Mouse (Mus musculus) heart, embryonic 15.5 days (tissue): ENCODE results near the gene Lin54. TPM values are rescaled to one million over a fixed set of nuclear protein-coding genes. Genes with fewer than 3 reads are reported as not detected.

ENCODE experiments used
- ATAC-seq: fragments of 200-750 bp; cut with Nextera tagmentation; replicated peaks from 2 replicates; pipeline ENCODE4 v1.8.0; 2017; ENCODE audit warnings: low read depth, moderate TSS enrichment; ENCODE audit not compliant: insufficient number of reproducible peaks, insufficient read depth, low FRiP score
- H3K27ac ChIP-seq: fragments of 300-500 bp; sonication (generic); 2 replicates; pipeline ENCODE4 v1.5.1; 2015; ENCODE audit warnings: mild to moderate bottlenecking, inconsistent platforms
- H3K27me3 ChIP-seq: fragments of 300-500 bp; sonication (generic); 2 replicates; pipeline ENCODE4 v1.6.1; 2015; ENCODE audit warnings: inconsistent platforms
- H3K36me3 ChIP-seq: fragments of 300-500 bp; sonication (generic); 2 replicates; pipeline ENCODE4 v1.6.1; 2015; ENCODE audit warnings: mild to moderate bottlenecking, inconsistent platforms
- H3K4me1 ChIP-seq: fragments of 300-500 bp; sonication (generic); replicated peaks from 2 replicates; pipeline ENCODE4 v1.6.1; 2015; ENCODE audit warnings: inconsistent platforms
- H3K4me2 ChIP-seq: fragments of 300-500 bp; sonication (generic); 2 replicates; pipeline ENCODE4 v1.6.1; 2015; ENCODE audit warnings: inconsistent platforms, mild to moderate bottlenecking, moderate library complexity
- H3K4me3 ChIP-seq: fragments of 300-500 bp; sonication (generic); 2 replicates; pipeline ENCODE4 v1.5.1; 2015; ENCODE audit warnings: mild to moderate bottlenecking, inconsistent platforms
- H3K9ac ChIP-seq: fragments of 300-500 bp; sonication (generic); 2 replicates; pipeline ENCODE4 v1.6.1; 2015; ENCODE audit warnings: mild to moderate bottlenecking, inconsistent platforms
- H3K9me3 ChIP-seq: fragments of 300-500 bp; sonication (generic); replicated peaks from 2 replicates; pipeline ENCODE4 v1.6.1; 2016; ENCODE audit warnings: inconsistent platforms
- WGBS: fragments of 180-500 bp; shearing (Covaris S2); methylation state at CpG from one replicate; pipeline ENCODE4 v1.1.7; 2015; ENCODE audit warnings: mixed read lengths; 5-methylcytosine and 5-hydroxymethylcytosine counted together
- polyA plus RNA-seq: library from polyadenylated mRNA; unstranded; fragments of >200 nt; fragmentation: Nextera tagmentation; extraction: Ambion mirVana; gene quantifications from 2 replicates; pipeline ENCODE4 v1.2.1, GENCODE M21; 2015

Gene Lin54
- 9.1 and 10.2 TPM in 2 replicates for polyA plus RNA-seq

- Histone ChIP-seq H3K36me3 (no peaks in the 10 kb centered on the region), H3K9me3 (no peaks in the 10 kb centered on the region), H3K4me2 (peak within 1 kb of the TSS; percentile 96), H3K4me3 (peak within 1 kb of the TSS; percentile 72), H3K27me3 (no peaks in the 10 kb centered on the region), H3K4me1 (peaks cover 23% of the 10 kb centered on the region), H3K27ac (peak within 1 kb of the TSS; percentile 78), H3K9ac (peak within 1 kb of the TSS; percentile 78)
- ATAC-seq = peak; percentile 95
- under 1% methylated on average over 50 of the region's 60 CpGs for WGBS
Measured at GRCm38 (mm10) chr5:100500458-100500961, at the start of gene Lin54. Lin54 (minus strand) TSS chr5:100500639.

GRCm38 (mm10) chr5:100550151-100550550 is 49.7 kb upstream of the Lin54 start:
- H3K9ac ChIP-seq = no peak overlapping the region
- no peaks in the 10 kb centered on the region for H3K27me3 ChIP-seq
- H3K4me3 ChIP-seq = no peak overlapping the region
- no peaks in the 10 kb centered on the region for H3K9me3 ChIP-seq
- H3K4me2 ChIP-seq = no peak overlapping the region
- WGBS = 86% methylated on average over 1 of the region's 1 CpGs
- no peaks in the 10 kb centered on the region for H3K4me1 ChIP-seq
- H3K27ac ChIP-seq = no peak overlapping the region
- no peak for ATAC-seq
- H3K36me3 ChIP-seq = peaks cover 31% of the 10 kb centered on the region

GRCm38 (mm10) chr5:100549311-100549710 is 48.9 kb upstream of the Lin54 start:
- Histone ChIP-seq H3K36me3 (peaks cover 38% of the 10 kb centered on the region), H3K27ac (no peak overlapping the region), H3K27me3 (no peaks in the 10 kb centered on the region), H3K4me2 (no peak overlapping the region), H3K9me3 (no peaks in the 10 kb centered on the region), H3K4me3 (no peak overlapping the region), H3K9ac (no peak overlapping the region), H3K4me1 (no peaks in the 10 kb centered on the region)
- WGBS = 95% methylated on average over 4 of the region's 4 CpGs
- no peak for ATAC-seq

- ATAC-seq = no peak
- Histone ChIP-seq H3K36me3 (peaks cover 46% of the 10 kb centered on the region), H3K4me1 (no peaks in the 10 kb centered on the region), H3K4me3 (no peak overlapping the region), H3K9ac (no peak overlapping the region), H3K27ac (no peak overlapping the region), H3K27me3 (no peaks in the 10 kb centered on the region), H3K9me3 (no peaks in the 10 kb centered on the region), H3K4me2 (no peak overlapping the region)
- 87% methylated on average over 2 of the region's 2 CpGs for WGBS
Measured at GRCm38 (mm10) chr5:100548236-100548635, 47.8 kb upstream of the Lin54 start.

GRCm38 (mm10) chr5:100546294-100547080 is 46.0 kb upstream of the Lin54 start:
- H3K27ac ChIP-seq = no peak overlapping the region
- no peak overlapping the region for H3K4me2 ChIP-seq
- H3K36me3 ChIP-seq = peaks cover 61% of the 10 kb centered on the region
- no peak overlapping the region for H3K9ac ChIP-seq
- H3K4me1 ChIP-seq = no peaks in the 10 kb centered on the region
- no peak for ATAC-seq
- WGBS = 85% methylated on average over 6 of the region's 6 CpGs
- no peaks in the 10 kb centered on the region for H3K9me3 ChIP-seq
- no peaks in the 10 kb centered on the region for H3K27me3 ChIP-seq
- no peak overlapping the region for H3K4me3 ChIP-seq

- Histone ChIP-seq H3K4me1 (no peaks in the 10 kb centered on the region), H3K9me3 (no peaks in the 10 kb centered on the region), H3K4me2 (no peak overlapping the region), H3K9ac (no peak overlapping the region), H3K27ac (no peak overlapping the region), H3K27me3 (no peaks in the 10 kb centered on the region), H3K36me3 (peaks cover 61% of the 10 kb centered on the region), H3K4me3 (no peak overlapping the region)
- ATAC-seq = no peak
- WGBS = 77% methylated on average over 3 of the region's 3 CpGs
Measured at GRCm38 (mm10) chr5:100536638-100537037, 36.2 kb upstream of the Lin54 start.

- Histone ChIP-seq H3K27ac (no peak overlapping the region), H3K36me3 (peaks cover 61% of the 10 kb centered on the region), H3K9ac (no peak overlapping the region), H3K27me3 (no peaks in the 10 kb centered on the region), H3K4me2 (no peak overlapping the region), H3K9me3 (no peaks in the 10 kb centered on the region), H3K4me1 (no peaks in the 10 kb centered on the region), H3K4me3 (no peak overlapping the region)
- WGBS = 64% methylated on average over 7 of the region's 7 CpGs
- ATAC-seq = no peak
Measured at GRCm38 (mm10) chr5:100535826-100536225, 35.4 kb upstream of the Lin54 start.

- no peaks in the 10 kb centered on the region for H3K27me3 ChIP-seq
- ATAC-seq = peak; percentile 58; the same call in 1 of the 2 replicates
- peaks cover 31% of the 10 kb centered on the region for H3K36me3 ChIP-seq
- H3K4me2 ChIP-seq = peak overlapping the region; percentile 20
- H3K9me3 ChIP-seq = no peaks in the 10 kb centered on the region
- H3K4me3 ChIP-seq = no peak overlapping the region
- peaks cover 10% of the 10 kb centered on the region for H3K4me1 ChIP-seq
- 31% methylated on average over 7 of the region's 7 CpGs for WGBS
- peak overlapping the region; percentile 62 for H3K27ac ChIP-seq
- H3K9ac ChIP-seq = no peak overlapping the region
Measured at GRCm38 (mm10) chr5:100526164-100526563, 25.7 kb upstream of the Lin54 start.

GRCm38 (mm10) chr5:100525620-100526019 is 25.2 kb upstream of the Lin54 start:
- no peak overlapping the region for H3K9ac ChIP-seq
- 0 out of 2 replicates have a peak overlapping the region, but pooled peaks have one; percentile 21 for H3K4me2 ChIP-seq
- H3K27ac ChIP-seq = 0 out of 2 replicates have a peak overlapping the region, but pooled peaks have one; percentile 40
- H3K36me3 ChIP-seq = peaks cover 26% of the 10 kb centered on the region
- 44% methylated on average over 3 of the region's 3 CpGs for WGBS
- peaks cover 10% of the 10 kb centered on the region for H3K4me1 ChIP-seq
- H3K4me3 ChIP-seq = no peak overlapping the region
- H3K27me3 ChIP-seq = no peaks in the 10 kb centered on the region
- no peaks in the 10 kb centered on the region for H3K9me3 ChIP-seq
- ATAC-seq = no peak

- Histone ChIP-seq H3K27me3 (no peaks in the 10 kb centered on the region), H3K9me3 (no peaks in the 10 kb centered on the region), H3K4me2 (no peak overlapping the region), H3K36me3 (peaks cover 19% of the 10 kb centered on the region), H3K4me3 (no peak overlapping the region), H3K4me1 (peaks cover 13% of the 10 kb centered on the region), H3K9ac (no peak overlapping the region), H3K27ac (no peak overlapping the region)
- WGBS = 89% methylated on average over 9 of the region's 9 CpGs
- ATAC-seq = no peak
Measured at GRCm38 (mm10) chr5:100524921-100525320, 24.5 kb upstream of the Lin54 start.

GRCm38 (mm10) chr5:100523331-100523730 is 22.9 kb upstream of the Lin54 start:
- Histone ChIP-seq H3K27ac (no peak overlapping the region), H3K9me3 (no peaks in the 10 kb centered on the region)
- 70% methylated on average over 1 of the region's 1 CpGs for WGBS

More at GRCm38 (mm10) chr5:100523331-100523730, 22.9 kb upstream of the Lin54 start:
- peaks cover 20% of the 10 kb centered on the region for H3K4me1 ChIP-seq
- no peak overlapping the region for H3K4me2 ChIP-seq
- no peak overlapping the region for H3K4me3 ChIP-seq
- H3K36me3 ChIP-seq = peaks cover 3% of the 10 kb centered on the region; the same call in 1 of the 2 replicates
- no peaks in the 10 kb centered on the region for H3K27me3 ChIP-seq
- no peak for ATAC-seq
- no peak overlapping the region for H3K9ac ChIP-seq
